Mouse (Mus musculus): Measurements from ENCODE around the gene Nrxn2.

- TF ChIP-seq ZC3H11A (IDR thresholded peaks at IDR 0.05; ENCODE audit: borderline replicate concordance, low read depth, low read length) (no peak), HCFC1 (IDR thresholded peaks at IDR 0.05; ENCODE audit: borderline replicate concordance, insufficient read depth, low read length) (no peak), ZNF384 (IDR thresholded peaks at IDR 0.05; ENCODE audit: low read depth, low read length) (no peak), CHD2 (IDR thresholded peaks at IDR 0.05; ENCODE audit: low read depth, low read length) (no peak), MAFK (IDR thresholded peaks at IDR 0.05; ENCODE audit: insufficient read depth, low read depth, low read length) (no peak)
Observed at GRCm38 (mm10) chr19:6569021-6569420, 150.5 kb downstream of the Nrxn2 start.
